Mouse (Mus musculus): ENCODE measurements around the gene Gpc5. TPM values are rescaled to one million over a fixed set of nuclear protein-coding genes. Genes with fewer than 3 reads are reported as not detected.

Gpc5 gene
- total RNA-seq, 2 experiments from 2014 or later, result not detected

DNA sequence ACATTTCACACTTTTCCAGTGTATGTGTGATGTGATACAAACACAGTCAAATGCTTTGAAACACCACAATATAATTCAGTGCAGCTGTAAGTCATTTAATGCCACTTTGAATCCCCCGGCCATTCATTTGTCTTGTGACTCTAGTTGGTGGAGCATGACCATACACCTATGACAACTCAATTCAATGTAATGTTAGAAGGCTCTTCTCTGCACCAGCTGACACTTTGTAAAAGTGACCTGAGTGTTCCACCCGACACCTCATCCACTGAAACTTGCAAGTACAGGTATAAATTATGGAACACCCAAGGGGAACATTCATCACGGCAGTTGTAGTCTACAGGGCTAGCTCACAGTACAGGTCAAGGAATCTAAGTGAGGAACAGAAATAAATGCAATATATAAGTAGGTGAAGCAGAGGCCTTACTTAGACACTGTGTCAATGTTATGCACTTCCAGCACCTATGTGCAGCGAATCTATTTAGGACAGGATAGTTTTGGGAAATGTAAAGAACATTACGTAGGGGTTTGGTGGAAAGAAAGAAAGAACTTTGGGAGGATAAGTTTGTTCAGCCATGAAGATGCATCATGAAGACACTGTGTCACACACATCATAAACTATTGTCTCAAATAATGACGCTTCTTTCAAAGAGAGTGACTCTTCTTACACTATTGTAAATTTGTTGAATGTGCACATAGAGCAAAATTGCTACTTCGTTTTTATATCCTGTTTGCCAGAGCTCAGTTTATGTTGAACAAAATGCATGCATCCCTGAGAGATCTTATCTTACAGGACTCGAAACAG, 1381.6 kb downstream of the Gpc5 start:
- no peak for DNase-seq
- intact Hi-C loops (cut with DNase I; ENCODE audit: low total_unique reads), result no loop called here

- DNase-seq, result no peak
- intact Hi-C loops (cut with DNase I; ENCODE audit: low total_unique reads), result no loop called here
Measured at GRCm38 (mm10) chr14:116494285-116494850, 1402.4 kb downstream of the Gpc5 start.

GRCm38 (mm10) chr14:116538216-116538615, 1446.2 kb downstream of the Gpc5 start:
- DNase-seq, result no peak
- intact Hi-C loops (cut with DNase I; ENCODE audit: low total_unique reads), result no loop called here

DNA sequence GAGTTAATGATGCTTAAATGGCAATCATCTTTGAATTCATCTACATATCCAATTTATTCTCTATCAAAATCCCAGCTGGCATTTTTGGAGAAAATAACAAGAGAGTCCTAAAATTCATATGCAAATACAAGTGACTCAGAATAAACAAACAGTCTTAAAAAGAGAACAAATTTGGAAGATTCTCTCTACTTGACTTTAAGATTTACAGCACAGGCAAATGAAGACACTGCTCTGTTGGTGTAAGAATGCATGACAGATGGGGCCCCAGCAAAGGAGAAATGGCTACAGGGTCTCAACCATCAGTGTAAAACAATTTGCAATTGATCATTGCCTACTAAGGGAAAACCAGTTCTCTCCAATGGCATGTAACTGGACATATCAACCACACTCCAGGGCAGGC, 1451.7 kb downstream of the Gpc5 start:
- DNase-seq, result no peak
- intact Hi-C loops (cut with DNase I; ENCODE audit: low total_unique reads), result no loop called here

DNA sequence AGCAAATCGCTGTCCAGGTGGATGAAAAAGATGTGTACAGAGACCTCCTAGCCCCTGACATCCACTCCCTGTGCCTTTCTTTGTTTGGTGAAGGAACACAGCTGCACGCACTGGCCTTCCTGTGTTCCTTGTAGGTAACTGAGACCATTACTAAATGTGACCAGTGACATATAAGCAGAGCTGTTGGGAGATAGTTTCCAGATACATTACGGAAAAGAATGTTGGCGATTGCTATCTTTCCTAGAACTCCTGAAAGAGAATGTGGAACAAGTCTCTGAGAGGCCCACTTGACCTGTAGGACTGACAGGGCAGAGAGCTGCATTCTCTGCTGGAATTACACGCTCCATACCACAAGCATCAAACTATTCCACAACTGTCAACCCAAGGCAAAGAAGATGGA, 1459.4 kb downstream of the Gpc5 start:
- DNase-seq, result no peak
- intact Hi-C loops (cut with DNase I; ENCODE audit: low total_unique reads), result no loop called here

- intact Hi-C loops (cut with DNase I; ENCODE audit: low total_unique reads), result no loop called here
- no peak for DNase-seq
Measured at GRCm38 (mm10) chr14:116553316-116553715, 1461.3 kb downstream of the Gpc5 start.

- no peak for DNase-seq
- intact Hi-C loops (cut with DNase I; ENCODE audit: low total_unique reads), result no loop called here
Measured at GRCm38 (mm10) chr14:116558141-116558800, 1466.3 kb downstream of the Gpc5 start.

- intact Hi-C loops (cut with DNase I; ENCODE audit: low total_unique reads), result no loop called here
- DNase-seq, result no peak
Measured at GRCm38 (mm10) chr14:116559990-116560389, 1468.0 kb downstream of the Gpc5 start.

Small RNA genes within 50 kb of the gene (microRNA-seq; reads per million reads assigned to microRNA genes)
- 2,035 to 2,730 reads per million in 2 experiments for gene Mir17
- 245 to 410 reads per million in 2 experiments for gene Mir18
- gene Mir19a, result 0.64 to 2.5 reads per million in 2 experiments
- gene Mir19b-1, result 0.50 to 0.64 reads per million in 2 experiments
- gene Mir20a, result 731 to 1,041 reads per million in 2 experiments
- 575 to 1,044 reads per million in 2 experiments for gene Mir92-1

Measured in gastrocnemius, postnatal 14 days (tissue).